Mouse (Mus musculus) liver, postnatal 0 days (tissue): Measurements from ENCODE around the gene Dlx4.

ENCODE experiments used
- CTCF ChIP-seq: sonication (generic); IDR thresholded peaks from 2 replicates; pipeline ENCODE4 v1.5.1; 2016; ENCODE audit warnings: antibody characterized with exemption, low read depth
- EP300 ChIP-seq: IDR thresholded peaks from 2 replicates; pipeline ENCODE4 v1.6.1; 2016; ENCODE audit warnings: antibody characterized with exemption, low read depth, mild to moderate bottlenecking

GRCm38 (mm10) chr11:95143663-95144062 lies 2.4 kb downstream of the Dlx4 start:
- TF ChIP-seq CTCF (no peak), EP300 (no peak)
